Comparison of ENCODE assay signal across 9 mouse cellular contexts in genomic region chr2:127832833-127833190, GRCm38 (mm10). TPM values are rescaled to one million over a fixed set of nuclear protein-coding genes. Genes with fewer than 3 reads are reported as not detected.
DNase-seq lines count a peak whose midpoint lies in the region; ATAC-seq and TF ChIP-seq lines count a peak whose summit lies in the region.
"Had no signal": no experiment of that assay in that cellular context is flagged by ENCODE, and none has a peak within 500 bp of the region (broad histone marks: within the 10 kb centered on the region; RNA-seq: fewer than 3 reads in every experiment).

No protein-coding gene starts in this region.

- whole genome bisulfite sequencing in kidney, postnatal 0 days, result 13% methylated on average over 2 of the region's 2 CpGs
- WGBS in kidney, embryonic 14.5 days, result 21% methylated on average over 2 of the region's 2 CpGs
- 13% methylated on average over 2 of the region's 2 CpGs for WGBS in liver, embryonic 15.5 days (ENCODE audit: insufficient replicate concordance)
- 11% methylated on average over 2 of the region's 2 CpGs for WGBS in forebrain, embryonic 16.5 days

- no peak overlapping the region for H3K9ac ChIP-seq in kidney, postnatal 0 days (ENCODE audit: low read depth, low read length)
- no peak overlapping the region for H3K9ac ChIP-seq in kidney, embryonic 14.5 days (ENCODE audit: low read depth, low read length)
- H3K9ac ChIP-seq in liver, embryonic 15.5 days, result no peak overlapping the region
- H3K9ac ChIP-seq in forebrain, embryonic 16.5 days (replicated peaks; ENCODE audit: low read depth, low read length), result no peak overlapping the region

- ATAC-seq in kidney, postnatal 0 days (replicated peaks; ENCODE audit: low FRiP score, low read depth), result no peak
- no peak for ATAC-seq in kidney, embryonic 14.5 days (ENCODE audit: low FRiP score, low TSS enrichment)
- no peak for ATAC-seq in liver, embryonic 15.5 days (ENCODE audit: insufficient read depth)
- ATAC-seq in forebrain, embryonic 16.5 days, result no peak

- H3K36me3 ChIP-seq in kidney, postnatal 0 days (ENCODE audit: insufficient read depth, low read length), result no peaks in the 10 kb centered on the region
- H3K36me3 ChIP-seq in kidney, embryonic 14.5 days (ENCODE audit: control insufficient read depth, insufficient read depth, low read length), result no peaks in the 10 kb centered on the region; the same call in 1 of the 2 replicates
- H3K36me3 ChIP-seq in E14TG2a.4 (ENCODE audit: insufficient read depth, low read length), result peaks cover 23% of the 10 kb centered on the region
- H3K36me3 ChIP-seq in liver, embryonic 15.5 days (replicated peaks), result 0 out of 2 replicates have a peak, but pooled peaks cover 5% of the 10 kb centered on the region
- no peaks in the 10 kb centered on the region for H3K36me3 ChIP-seq in forebrain, embryonic 16.5 days (ENCODE audit: control insufficient read depth, insufficient read depth)

- peak; percentile 76 for DNase-seq in kidney, postnatal 0 days (ENCODE audit: low spot score)
- peak; percentile 61 for DNase-seq in brain, adult 2 months (ENCODE audit: low read depth, low spot score)
- no peak for DNase-seq in right cerebral cortex, postnatal 10 days (ENCODE audit: low spot score in 2 of 2)
- DNase-seq in heart, postnatal 4 days, result no peak

- H3K4me3 ChIP-seq in kidney, postnatal 0 days (replicated peaks; ENCODE audit: low read depth, low read length), result no peak overlapping the region
- H3K4me3 ChIP-seq in kidney, embryonic 14.5 days (ENCODE audit: low read length), result no peak overlapping the region
- no peak overlapping the region for H3K4me3 ChIP-seq in E14TG2a.4 (replicated peaks; ENCODE audit: low read length)
- no peak overlapping the region for H3K4me3 ChIP-seq in liver, embryonic 15.5 days (replicated peaks)
- H3K4me3 ChIP-seq in forebrain, embryonic 16.5 days (replicated peaks; ENCODE audit: low read length), result no peak overlapping the region

- H3K27ac ChIP-seq in kidney, postnatal 0 days, result no peak overlapping the region
- no peak overlapping the region for H3K27ac ChIP-seq in kidney, embryonic 14.5 days (ENCODE audit: low read depth, low read length)
- no peak overlapping the region for H3K27ac ChIP-seq in liver, embryonic 15.5 days (replicated peaks)
- no peak overlapping the region for H3K27ac ChIP-seq in forebrain, embryonic 16.5 days (ENCODE audit: low read length)

- H3K9me3 ChIP-seq in kidney, postnatal 0 days (replicated peaks; ENCODE audit: low read length), result no peaks in the 10 kb centered on the region
- H3K9me3 ChIP-seq in kidney, embryonic 14.5 days (ENCODE audit: control insufficient read depth, low read length), result no peaks in the 10 kb centered on the region
- H3K9me3 ChIP-seq in E14TG2a.4 (ENCODE audit: low read length), result no peaks in the 10 kb centered on the region
- H3K9me3 ChIP-seq in liver, embryonic 15.5 days (replicated peaks), result no peaks in the 10 kb centered on the region
- no peaks in the 10 kb centered on the region for H3K9me3 ChIP-seq in forebrain, embryonic 16.5 days (ENCODE audit: control insufficient read depth, low read length)

- H3K27me3 ChIP-seq in kidney, postnatal 0 days (ENCODE audit: insufficient read depth, low read length), result no peaks in the 10 kb centered on the region
- H3K27me3 ChIP-seq in kidney, embryonic 14.5 days (ENCODE audit: control insufficient read depth, insufficient read depth, low read length), result no peaks in the 10 kb centered on the region
- no peaks in the 10 kb centered on the region; the same call in 1 of the 2 replicates for H3K27me3 ChIP-seq in E14TG2a.4 (ENCODE audit: insufficient read depth, low read length)
- H3K27me3 ChIP-seq in liver, embryonic 15.5 days, result peaks cover 31% of the 10 kb centered on the region
- H3K27me3 ChIP-seq in forebrain, embryonic 16.5 days (replicated peaks; ENCODE audit: control insufficient read depth, insufficient read depth, low read length), result 0 out of 2 replicates have a peak, but pooled peaks cover 2% of the 10 kb centered on the region

- peak; percentile 74 for TF ChIP-seq CTCF in kidney, postnatal 0 days (IDR thresholded peaks at IDR 0.05; ENCODE audit: low read depth)
- peak; percentile 59 for TF ChIP-seq CTCF in E14TG2a.4 (conservative IDR thresholded peaks at IDR 0.05; ENCODE audit: low read length)

- H3K4me2 ChIP-seq in kidney, postnatal 0 days (ENCODE audit: low read length), result no peak overlapping the region
- no peak overlapping the region for H3K4me2 ChIP-seq in kidney, embryonic 14.5 days (replicated peaks; ENCODE audit: low read depth, low read length)
- peak overlapping the region; percentile 74; the same call in 1 of the 2 replicates for H3K4me2 ChIP-seq in liver, embryonic 15.5 days
- no peak overlapping the region for H3K4me2 ChIP-seq in forebrain, embryonic 16.5 days (ENCODE audit: low read length)

- H3K4me1 ChIP-seq in kidney, postnatal 0 days (replicated peaks; ENCODE audit: insufficient read depth, low read length), result no peaks in the 10 kb centered on the region
- H3K4me1 ChIP-seq in kidney, embryonic 14.5 days (ENCODE audit: control insufficient read depth, insufficient read depth, low read length), result no peaks in the 10 kb centered on the region
- H3K4me1 ChIP-seq in E14TG2a.4 (replicated peaks; ENCODE audit: low read depth, low read length), result peaks cover 23% of the 10 kb centered on the region
- H3K4me1 ChIP-seq in liver, embryonic 15.5 days (replicated peaks), result peaks cover 15% of the 10 kb centered on the region
- peaks cover 9% of the 10 kb centered on the region; the same call in 1 of the 2 replicates for H3K4me1 ChIP-seq in forebrain, embryonic 16.5 days (replicated peaks; ENCODE audit: control insufficient read depth, insufficient read depth, low read length)

RNA-seq across cellular contexts. Expression of gene Bub1, which starts 1.1 kb away (rescaled TPM):
- polyA plus RNA-seq in kidney, postnatal 0 days (2015; fragmentation: Nextera tagmentation; extraction: Ambion mirVana), result 16.9 and 18.8 TPM in 2 replicates
- 35.9 and 38.8 TPM in 2 replicates for polyA plus RNA-seq in kidney, embryonic 14.5 days (2014; fragmentation: Nextera tagmentation; extraction: Ambion mirVana)
- polyA plus RNA-seq in liver, embryonic 15.5 days (2015; fragmentation: Nextera tagmentation; extraction: Ambion mirVana), result 29.5 and 31.3 TPM in 2 replicates
- 10 to 100 TPM; 22.8 to 25.7 TPM for total RNA-seq in heart, postnatal 4 days (2021)
- 21.9 and 24.6 TPM in 2 replicates for polyA plus RNA-seq in forebrain, embryonic 16.5 days (2015; fragmentation: Nextera tagmentation; extraction: Ambion mirVana)

RNA-seq across cellular contexts. Expression of gene Acoxl, which starts 5.9 kb away (rescaled TPM):
- 0.61 and 0.65 TPM in 2 replicates for polyA plus RNA-seq in kidney, postnatal 0 days (2015; fragmentation: Nextera tagmentation; extraction: Ambion mirVana)
- 1.4 and 1.6 TPM in 2 replicates for polyA plus RNA-seq in kidney, embryonic 14.5 days (2014; fragmentation: Nextera tagmentation; extraction: Ambion mirVana)
- polyA plus RNA-seq in liver, embryonic 15.5 days (2015; fragmentation: Nextera tagmentation; extraction: Ambion mirVana), result not detected in 2 replicates
- not detected for total RNA-seq in heart, postnatal 4 days (2021)
- not detected in 2 replicates for polyA plus RNA-seq in forebrain, embryonic 16.5 days (2015; fragmentation: Nextera tagmentation; extraction: Ambion mirVana)
- total RNA-seq: monocyte, adult 5-6 weeks had no signal

RNA-seq across cellular contexts. Expression of gene Mtln, which starts 40.5 kb away (rescaled TPM):
- polyA plus RNA-seq in kidney, postnatal 0 days (2015; fragmentation: Nextera tagmentation; extraction: Ambion mirVana), result 61.4 and 66.2 TPM in 2 replicates
- 37.6 and 47.7 TPM in 2 replicates for polyA plus RNA-seq in kidney, embryonic 14.5 days (2014; fragmentation: Nextera tagmentation; extraction: Ambion mirVana)
- polyA plus RNA-seq in liver, embryonic 15.5 days (2015; fragmentation: Nextera tagmentation; extraction: Ambion mirVana), result 12.9 and 16.6 TPM in 2 replicates
- total RNA-seq in heart, postnatal 4 days (2021), result 10 to 100 TPM; 30.3 to 30.5 TPM
- polyA plus RNA-seq in forebrain, embryonic 16.5 days (2015; fragmentation: Nextera tagmentation; extraction: Ambion mirVana), result 29.5 and 30.1 TPM in 2 replicates

RNA-seq across cellular contexts. Expression of gene Nphp1, which starts 44.1 kb away (rescaled TPM):
- 41.2 and 42.4 TPM in 2 replicates for polyA plus RNA-seq in kidney, postnatal 0 days (2015; fragmentation: Nextera tagmentation; extraction: Ambion mirVana)
- polyA plus RNA-seq in kidney, embryonic 14.5 days (2014; fragmentation: Nextera tagmentation; extraction: Ambion mirVana), result 29.1 and 32.0 TPM in 2 replicates
- polyA plus RNA-seq in liver, embryonic 15.5 days (2015; fragmentation: Nextera tagmentation; extraction: Ambion mirVana), result 3.7 and 4.6 TPM in 2 replicates
- 10 to 100 TPM; 13.9 to 14.2 TPM for total RNA-seq in heart, postnatal 4 days (2021)
- polyA plus RNA-seq in forebrain, embryonic 16.5 days (2015; fragmentation: Nextera tagmentation; extraction: Ambion mirVana), result 17.6 and 17.9 TPM in 2 replicates
- total RNA-seq: monocyte, adult 5-6 weeks had no signal

Comparison
In these comparisons a context has a peak if more than half of its experiments do, and no peak if none do; other contexts are left out.
1. DNase-seq: peak in kidney, postnatal 0 days (single experiment) and brain, adult 2 months (single experiment); none in right cerebral cortex, postnatal 10 days (0 of 2) and heart, postnatal 4 days (single experiment).